Mouse (Mus musculus) heart, adult 11 months (tissue): ENCODE measurements at regions not wholly inside any gene's neighbourhood (a gene's known extent, or its start where the extent isn't known, plus 50 kb on each side); places are given as distances from the start of the nearest gene placed in this dataset.

Source experiments
- DNase-seq: peaks from one replicate; pipeline ENCODE4 v3.0.0; 2022

DNA sequence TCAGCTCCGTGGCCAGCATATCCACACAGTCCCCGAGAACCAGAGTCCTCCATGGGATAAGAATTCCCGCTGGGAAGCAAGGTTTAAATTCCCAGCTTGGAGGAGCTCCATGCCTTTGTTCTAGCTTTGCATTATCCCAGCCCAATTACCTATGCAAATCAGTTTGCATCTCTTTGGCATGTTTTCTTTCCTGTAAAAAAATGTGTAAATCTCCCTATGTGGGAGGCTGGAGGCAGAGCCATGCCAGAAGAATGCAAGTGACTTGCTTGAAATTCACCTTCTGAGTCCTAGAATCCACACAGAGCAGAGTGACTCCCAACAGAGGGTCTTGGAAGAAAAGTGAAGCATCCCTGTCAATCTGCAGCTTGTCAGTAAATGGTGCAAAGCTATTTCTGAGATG lies 388.9 kb downstream of the Tcerg1l start:
- no peak for DNase-seq

DNA sequence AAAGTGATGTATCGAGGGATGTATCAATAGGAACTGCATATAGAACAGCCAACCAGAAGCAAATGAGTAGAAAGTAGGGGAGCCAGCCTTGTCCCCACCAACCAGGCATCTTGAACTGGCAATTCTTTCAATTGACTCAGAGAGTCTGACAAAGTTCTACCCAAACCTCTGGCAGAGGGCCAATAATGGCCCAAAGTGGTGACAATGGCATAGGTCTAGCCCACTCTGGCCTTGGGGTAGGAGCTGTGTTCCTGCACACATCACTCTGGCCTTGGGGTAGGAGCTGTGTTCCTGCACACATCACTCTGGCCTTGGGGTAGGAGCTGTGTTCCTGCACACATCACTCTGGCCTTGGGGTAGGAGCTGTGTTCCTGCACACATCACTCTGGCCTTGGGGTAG lies 373.5 kb downstream of the Tcerg1l start:
- DNase-seq: peak; percentile 30

DNA sequence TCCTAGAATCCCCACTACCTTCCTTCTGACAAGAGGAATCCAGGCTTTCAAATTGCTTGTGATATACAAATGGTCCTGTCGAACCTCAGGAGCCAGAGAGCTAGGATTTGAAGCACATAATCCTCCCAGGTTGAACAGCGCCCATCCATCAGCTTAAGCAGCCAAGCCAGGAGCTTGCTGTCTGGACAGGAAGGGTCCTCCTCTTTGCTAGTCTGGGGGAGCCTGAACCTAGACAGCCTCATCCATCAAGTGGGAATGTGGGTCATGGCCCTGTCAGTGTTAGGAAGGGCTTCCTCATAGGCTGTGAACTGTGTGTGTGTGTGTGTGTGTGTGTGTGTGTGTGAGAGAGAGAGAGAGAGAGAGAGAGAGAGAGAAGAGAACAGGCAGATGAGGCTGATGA lies 345.8 kb downstream of the Tcerg1l start:
- DNase-seq: no peak

DNA sequence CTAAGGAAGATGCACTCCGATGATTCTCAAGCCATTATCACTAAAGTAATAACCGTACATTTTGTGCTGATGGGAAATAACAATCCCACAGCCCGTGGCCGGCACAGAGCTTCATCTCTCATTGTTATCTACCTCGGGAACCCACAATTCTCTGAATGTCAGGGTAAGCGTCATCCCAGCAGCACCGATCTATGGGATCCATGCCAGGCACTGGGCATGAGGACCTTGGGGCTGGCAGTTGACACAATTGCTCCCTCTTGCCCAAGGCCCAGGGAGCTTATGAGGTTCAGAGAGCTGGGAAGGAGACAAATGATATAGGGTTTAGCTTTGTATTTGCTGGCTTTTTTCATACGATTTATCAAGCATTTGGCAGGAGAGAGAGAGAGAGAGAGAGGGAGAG lies 342.8 kb downstream of the Tcerg1l start:
- DNase-seq: no peak

DNA sequence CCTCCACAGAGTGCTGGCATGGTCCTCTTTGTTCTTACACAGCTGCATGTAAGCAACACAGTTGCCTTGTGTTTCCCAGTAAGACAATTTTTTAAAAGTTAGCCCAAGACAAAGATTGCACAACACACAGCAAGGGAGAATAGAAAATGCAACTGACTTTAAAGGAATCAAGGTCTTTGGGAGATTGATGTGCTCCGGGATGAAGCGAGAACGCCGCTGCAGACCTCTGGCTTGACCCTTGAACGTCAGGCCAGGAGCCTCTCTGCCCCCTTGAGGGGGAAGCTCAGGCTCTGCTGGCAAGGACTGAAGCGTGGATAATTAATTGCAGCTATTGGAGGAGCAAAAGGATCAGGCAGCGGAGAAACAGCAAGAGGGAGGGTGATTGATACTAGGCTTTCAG lies 336.4 kb downstream of the Tcerg1l start:
- no peak for DNase-seq

DNA sequence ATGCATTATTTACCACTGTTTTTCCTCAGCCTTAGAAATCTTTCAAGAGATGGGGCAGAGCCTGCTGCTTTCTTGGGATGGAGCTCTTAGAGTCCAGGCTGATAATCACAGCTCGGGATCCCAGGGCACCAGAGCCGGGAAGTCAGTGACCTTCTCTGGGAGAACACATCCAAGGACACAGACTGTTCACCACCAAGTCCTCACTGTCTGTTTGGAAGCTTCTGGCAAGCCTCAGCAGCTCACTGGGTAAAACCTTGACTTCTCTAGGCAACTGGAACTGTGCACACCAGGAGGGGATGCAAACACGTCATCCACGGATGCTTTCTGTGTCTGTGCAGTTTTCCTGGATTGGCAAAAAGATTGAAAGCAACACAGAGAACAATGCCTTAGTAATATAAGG lies 330.6 kb downstream of the Tcerg1l start:
- no peak for DNase-seq

DNA sequence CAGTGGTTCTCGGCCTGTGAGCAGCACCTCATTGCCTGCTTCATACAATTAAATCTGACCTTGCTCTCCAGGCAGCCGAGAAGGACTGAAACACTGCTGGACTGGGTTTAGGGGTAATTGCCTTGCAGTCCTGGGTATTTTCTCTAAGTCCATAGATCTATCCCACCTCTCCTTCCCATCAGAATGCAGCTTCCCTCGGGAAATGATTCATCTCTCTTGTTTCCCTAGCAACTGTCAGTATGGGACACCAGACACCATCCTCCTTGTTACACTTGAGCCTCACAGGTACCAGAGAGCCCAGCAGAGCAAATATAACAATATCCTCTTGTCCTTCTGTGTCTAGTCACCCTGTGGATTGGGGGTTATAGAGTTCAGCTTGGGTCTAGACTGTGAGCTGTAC lies 322.3 kb downstream of the Tcerg1l start:
- DNase-seq: no peak

DNA sequence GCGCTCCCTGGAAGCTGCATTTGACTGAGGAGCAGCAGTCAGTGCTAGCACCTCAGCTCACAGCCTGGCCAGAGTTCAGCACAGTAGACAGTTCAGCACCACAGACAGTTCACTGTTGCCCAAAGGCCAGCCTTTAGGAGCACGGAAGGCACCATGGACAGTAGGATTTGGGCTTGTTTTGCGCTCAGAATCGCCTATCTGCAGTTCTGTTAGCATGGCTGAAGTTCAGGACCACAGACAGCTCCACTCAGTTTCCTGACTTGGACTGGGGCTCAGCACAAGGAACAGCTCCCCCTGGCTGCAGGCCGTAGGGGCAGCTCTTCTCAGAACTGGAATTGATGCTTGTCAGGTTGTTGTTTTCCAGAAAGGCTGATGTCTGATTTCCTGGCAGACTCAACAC lies 313.6 kb downstream of the Tcerg1l start:
- DNase-seq: peak; percentile 93

DNA sequence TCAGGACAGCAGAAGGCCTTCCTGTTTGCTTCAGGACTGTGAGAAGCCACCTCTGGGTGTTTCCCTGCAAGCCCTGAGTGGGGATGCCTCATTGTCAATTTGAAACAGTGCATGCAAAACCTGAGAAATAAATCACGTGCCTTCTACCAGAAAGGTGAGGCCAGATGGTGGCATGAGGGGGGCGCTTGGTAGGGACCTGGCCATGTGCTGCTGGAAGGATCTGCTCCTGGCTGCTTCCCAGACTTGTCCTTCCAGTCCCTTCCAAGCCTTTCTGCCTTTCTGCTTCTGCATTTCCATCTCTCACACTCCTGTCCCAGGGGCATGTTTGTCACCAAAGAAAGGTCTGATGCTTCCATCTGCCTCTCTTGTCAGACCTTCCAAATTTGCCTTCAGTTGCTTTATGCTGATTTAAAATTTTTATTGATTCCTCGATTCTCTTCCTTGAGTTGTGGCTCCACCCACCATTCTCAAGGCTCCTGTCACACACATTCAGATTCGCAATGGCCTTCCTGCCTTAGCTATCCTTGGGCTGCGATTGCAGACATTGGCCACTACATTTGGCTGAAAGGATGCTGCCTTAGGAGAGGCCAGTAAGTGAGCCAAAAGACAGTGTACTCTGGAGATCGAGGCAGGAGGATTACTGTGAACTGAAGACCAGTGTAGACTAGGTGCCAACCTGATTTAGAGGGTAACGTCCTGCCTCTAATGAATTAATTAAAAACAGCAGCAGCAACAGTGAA lies 289.9 kb downstream of the Tcerg1l start:
- peak; percentile 67 for DNase-seq

DNA sequence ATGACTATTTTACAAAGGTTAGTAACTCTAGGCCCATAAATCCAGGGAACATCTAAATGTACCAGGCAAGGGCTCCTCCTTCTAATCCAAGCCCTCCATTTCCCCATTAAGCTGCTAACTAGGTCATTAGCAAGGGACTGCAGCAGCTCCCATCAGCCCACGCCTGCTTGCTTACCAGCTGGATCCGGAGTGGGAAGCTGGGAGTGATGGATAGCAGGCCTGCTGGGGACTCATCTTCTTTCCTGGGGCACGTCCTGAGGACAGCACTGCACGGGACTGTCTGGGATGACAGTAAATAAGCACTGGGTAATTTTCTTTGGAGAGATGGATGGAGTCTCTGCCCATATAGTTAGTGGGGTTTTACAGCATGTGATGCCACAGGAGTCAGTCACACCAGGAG lies 276.0 kb downstream of the Tcerg1l start:
- DNase-seq: peak; percentile 76

DNA sequence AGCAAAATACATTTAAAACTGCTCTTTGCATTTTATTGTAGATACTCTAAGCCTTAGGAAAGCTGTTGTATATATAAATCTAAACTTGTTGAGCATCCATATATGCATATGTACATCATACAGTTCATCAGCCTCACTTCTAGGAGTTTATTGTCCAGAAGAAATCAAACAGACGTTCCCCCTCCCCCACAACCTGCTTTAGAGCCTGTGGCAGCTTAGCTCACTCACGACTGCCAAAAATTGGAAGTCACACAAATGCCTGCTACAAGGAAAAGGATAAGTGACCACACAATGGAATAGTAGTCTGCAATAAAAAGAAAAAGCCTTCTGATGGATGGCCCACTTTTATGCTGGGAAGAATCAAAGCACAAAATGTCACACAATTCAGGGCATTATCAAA lies 267.8 kb downstream of the Tcerg1l start:
- DNase-seq: no peak

DNA sequence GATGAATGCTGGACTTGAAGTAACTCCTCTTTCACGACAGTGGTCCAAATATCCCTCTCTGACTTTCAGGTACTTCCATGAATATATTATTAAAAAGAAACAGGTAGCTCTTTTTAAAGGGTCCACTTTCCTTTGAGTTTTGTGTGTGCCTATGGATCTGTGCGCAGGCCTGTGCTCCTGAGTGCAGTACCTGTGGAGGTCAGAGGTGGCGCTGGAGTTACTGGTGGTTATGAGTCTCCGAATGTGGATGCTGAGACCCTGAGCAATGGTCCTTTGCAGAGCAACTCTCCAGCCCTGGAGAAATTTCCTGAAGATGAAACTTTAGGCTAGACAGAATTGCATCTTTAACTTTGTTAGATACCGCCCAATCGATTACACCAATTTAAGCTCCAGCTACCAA lies 264.1 kb downstream of the Tcerg1l start:
- no peak for DNase-seq

DNA sequence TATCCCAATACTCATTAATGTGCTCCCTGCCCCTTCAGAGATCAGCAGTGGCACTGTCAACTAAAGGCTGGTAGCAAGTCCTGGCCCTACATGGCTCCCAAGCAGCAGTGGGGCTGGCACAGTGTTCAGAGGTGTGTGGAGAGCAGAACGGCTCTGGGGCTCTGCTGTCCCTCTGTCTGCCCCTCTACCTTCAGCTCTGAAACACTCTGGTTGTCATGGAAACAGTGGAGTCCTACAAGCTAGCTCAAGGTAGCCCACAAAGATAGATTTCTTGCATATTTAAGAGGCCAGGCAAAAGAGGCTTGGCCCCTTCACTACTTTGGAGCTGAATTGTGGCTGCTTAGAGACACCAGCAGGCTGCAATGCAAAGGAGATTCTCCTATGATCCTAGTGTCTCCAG lies 259.6 kb downstream of the Tcerg1l start:
- peak; percentile 54 for DNase-seq

DNA sequence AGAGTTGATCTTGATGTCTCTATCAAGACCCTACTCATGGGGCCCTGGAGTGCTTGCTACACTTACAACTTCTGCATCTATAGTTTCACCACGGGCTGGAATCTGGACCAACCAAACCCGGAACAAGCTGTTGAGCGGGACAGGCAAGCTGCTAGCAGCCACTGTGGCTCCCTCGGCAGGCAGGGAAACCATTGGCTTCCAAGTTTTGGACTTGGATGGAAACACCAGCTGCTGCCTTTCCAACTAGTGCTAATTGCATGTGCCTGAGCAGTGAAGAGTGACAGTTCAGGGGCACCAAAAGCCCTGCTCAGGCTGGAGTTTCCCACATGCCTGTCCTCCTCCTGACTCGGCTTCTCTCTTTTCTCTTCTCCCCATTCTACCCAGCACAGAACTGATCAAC lies 257.8 kb downstream of the Tcerg1l start:
- peak; percentile 49 for DNase-seq

DNA sequence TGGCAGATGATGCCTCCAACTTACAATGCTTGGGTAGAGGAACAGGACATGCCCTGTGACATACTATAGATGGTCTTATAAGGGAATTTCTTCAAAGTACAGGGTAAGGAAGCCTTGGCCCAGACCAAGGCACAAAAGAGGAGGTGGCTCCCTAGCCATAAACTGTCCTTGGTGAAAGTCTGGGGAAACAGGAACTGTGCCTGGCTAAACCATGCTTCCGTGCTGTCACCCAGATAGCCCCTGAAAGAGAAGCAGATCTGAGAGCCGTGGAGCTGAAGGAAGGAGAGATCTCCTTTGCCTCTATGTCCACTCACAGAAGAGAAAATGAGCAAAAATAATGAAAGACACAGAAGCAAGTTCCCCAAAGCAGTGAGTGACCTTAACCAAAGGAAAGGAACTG lies 248.0 kb downstream of the Tcerg1l start:
- peak; percentile 25 for DNase-seq

DNA sequence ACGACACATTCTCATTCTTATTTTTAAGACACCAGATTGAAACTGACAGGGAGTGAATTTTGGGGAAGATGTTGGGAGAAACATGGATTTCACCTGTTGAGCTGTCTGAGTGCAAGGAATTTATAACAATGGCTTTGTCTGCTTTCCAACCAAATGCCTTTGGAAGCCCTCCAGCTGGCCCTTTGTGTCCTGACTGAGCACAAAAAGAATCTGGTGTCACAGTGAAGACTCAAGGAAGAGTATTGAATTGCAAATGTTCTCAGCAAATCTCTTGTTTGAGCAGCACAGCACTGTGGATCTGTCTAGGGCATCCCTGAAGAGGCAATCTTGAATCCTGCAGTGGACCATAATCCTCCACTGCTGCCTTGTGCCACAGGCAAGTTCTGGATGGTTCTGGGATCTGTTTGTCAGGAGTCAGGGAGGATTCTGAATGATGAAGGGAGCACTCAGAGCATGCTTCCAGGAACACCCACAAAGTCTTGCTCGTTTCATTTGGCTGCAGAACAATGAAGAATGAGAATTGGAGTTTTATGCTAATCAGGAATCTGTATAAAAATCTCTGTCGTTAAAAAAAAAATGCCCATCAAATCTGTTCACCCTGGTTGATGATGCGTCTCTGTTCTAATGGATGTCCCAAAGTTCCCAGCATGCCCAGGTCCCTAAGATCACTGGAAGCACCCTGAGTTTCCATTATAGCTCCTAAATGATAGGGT lies 243.9 kb downstream of the Tcerg1l start:
- DNase-seq: peak; percentile 45
